Mouse (Mus musculus) mesoderm, embryonic 11.5 days (tissue): ENCODE results near the gene Tmprss11g.

ENCODE experiments used
- DNase-seq: peaks from one replicate; pipeline ENCODE4 v3.0.0-alpha.2; 2012; ENCODE audit warnings: low read depth, low spot score

Gene Tmprss11g

GRCm38 (mm10) chr5:86518500-86518899 lies at the start of gene Tmprss11g:
TSS of gene Tmprss11g (minus strand) at chr5:86518600.
- no peak for DNase-seq

GRCm38 (mm10) chr5:86546693-86547092 lies 28.3 kb upstream of the Tmprss11g start:
- no peak for DNase-seq

GRCm38 (mm10) chr5:86540601-86541000 lies 22.2 kb upstream of the Tmprss11g start:
- no peak for DNase-seq

GRCm38 (mm10) chr5:86528725-86529124 lies 10.3 kb upstream of the Tmprss11g start:
- no peak for DNase-seq

- no peak for DNase-seq
These were observed 6.9 kb downstream of the Tmprss11g start for GRCm38 (mm10) chr5:86511538-86511937.

GRCm38 (mm10) chr5:86493453-86493852 lies 24.9 kb downstream of the Tmprss11g start:
- no peak for DNase-seq

GRCm38 (mm10) chr5:86482562-86482961 lies 35.8 kb downstream of the Tmprss11g start:
- DNase-seq, result no peak

GRCm38 (mm10) chr5:86482031-86482430 lies 36.4 kb downstream of the Tmprss11g start:
- DNase-seq, result no peak

GRCm38 (mm10) chr5:86473859-86474258 lies 44.5 kb downstream of the Tmprss11g start:
- DNase-seq, result no peak

GRCm38 (mm10) chr5:86468890-86469289 lies 49.5 kb downstream of the Tmprss11g start, which contains the start of gene Tmprss11a:
TSS of gene Tmprss11a (minus strand) at chr5:86468990.
- DNase-seq, result no peak

- DNase-seq, result no peak
These were observed 79.1 kb downstream of the Tmprss11g start for GRCm38 (mm10) chr5:86439306-86439705.

GRCm38 (mm10) chr5:86438548-86438947 lies 79.9 kb downstream of the Tmprss11g start:
- DNase-seq, result no peak
